ENCODE assay signal across 13 mouse cellular contexts in genomic region chr3:158068613-158069263, GRCm38 (mm10). TPM values are rescaled to one million over a fixed set of nuclear protein-coding genes. Genes with fewer than 3 reads are reported as not detected.
DNase-seq lines count a peak whose midpoint lies in the region; ATAC-seq lines count a peak whose summit lies in the region.
"Had no signal": no experiment of that assay in that cellular context is flagged by ENCODE, and none has a peak within 500 bp of the region (broad histone marks: within the 10 kb centered on the region; RNA-seq: fewer than 3 reads in every experiment).

No protein-coding gene starts in this region.

- H3K9ac ChIP-seq in neural tube, embryonic 15.5 days (replicated peaks): no peak overlapping the region
- H3K9ac ChIP-seq in liver, embryonic 12.5 days: no peak overlapping the region
- H3K9ac ChIP-seq in forebrain, embryonic 11.5 days (ENCODE audit: low read length): no peak overlapping the region
- H3K9ac ChIP-seq: forebrain, postnatal 0 days; limb, embryonic 15.5 days; midbrain, embryonic 12.5 days had no signal

- no peak overlapping the region for H3K4me3 ChIP-seq in neural tube, embryonic 15.5 days (replicated peaks)
- no peak overlapping the region for H3K4me3 ChIP-seq in embryonic facial prominence, embryonic 10.5 days
- H3K4me3 ChIP-seq in liver, embryonic 12.5 days: no peak overlapping the region
- H3K4me3 ChIP-seq in forebrain, embryonic 11.5 days (ENCODE audit: low read depth, low read length): no peak overlapping the region
- H3K4me3 ChIP-seq: limb, embryonic 15.5 days; midbrain, embryonic 12.5 days; myocyte had no signal

- no peak for ATAC-seq in neural tube, embryonic 15.5 days (ENCODE audit: low FRiP score)
- peak; percentile 66; the same call in 1 of the 2 replicates for ATAC-seq in liver, embryonic 12.5 days
- ATAC-seq in forebrain, embryonic 11.5 days (replicated peaks; ENCODE audit: low FRiP score): no peak
- ATAC-seq: forebrain, postnatal 0 days had no signal

- WGBS in neural tube, embryonic 15.5 days: 65% methylated on average over 9 of the region's 9 CpGs
- 61% methylated on average over 9 of the region's 9 CpGs for WGBS in embryonic facial prominence, embryonic 10.5 days
- WGBS in liver, embryonic 12.5 days (ENCODE audit: insufficient replicate concordance): 71% methylated on average over 9 of the region's 9 CpGs
- WGBS in forebrain, embryonic 11.5 days: 79% methylated on average over 9 of the region's 9 CpGs

- DNase-seq in neural tube, embryonic 10.5 days (ENCODE audit: extremely low spot score, low spot score): peak; percentile 20
- DNase-seq in embryonic facial prominence, embryonic 10.5 days (ENCODE audit: low spot score): peak; percentile 24
- DNase-seq in kidney, postnatal 10 days: no peak
- no peak for DNase-seq in forebrain, embryonic 11.5 days (ENCODE audit: low spot score)
- DNase-seq in yolk sac, embryonic 10.5 days (ENCODE audit: low spot score): no peak
- DNase-seq: cerebellum, adult 18-20 months; forebrain, postnatal 0 days; heart, postnatal 10 days had no signal

- no peaks in the 10 kb centered on the region for H3K27me3 ChIP-seq in neural tube, embryonic 15.5 days (replicated peaks)
- H3K27me3 ChIP-seq in embryonic facial prominence, embryonic 10.5 days (replicated peaks; ENCODE audit: low read depth, poor library complexity, severe bottlenecking): no peaks in the 10 kb centered on the region
- H3K27me3 ChIP-seq in liver, embryonic 12.5 days (replicated peaks): no peaks in the 10 kb centered on the region
- H3K27me3 ChIP-seq in forebrain, embryonic 11.5 days (ENCODE audit: control insufficient read depth, insufficient read depth, low read length): no peaks in the 10 kb centered on the region
- H3K27me3 ChIP-seq: limb, embryonic 15.5 days; midbrain, embryonic 12.5 days had no signal

- peaks cover 7% of the 10 kb centered on the region for H3K36me3 ChIP-seq in neural tube, embryonic 15.5 days
- peaks cover 26% of the 10 kb centered on the region for H3K36me3 ChIP-seq in embryonic facial prominence, embryonic 10.5 days (replicated peaks)
- peaks cover 23% of the 10 kb centered on the region for H3K36me3 ChIP-seq in liver, embryonic 12.5 days
- no peaks in the 10 kb centered on the region for H3K36me3 ChIP-seq in forebrain, embryonic 11.5 days (ENCODE audit: control insufficient read depth, insufficient read depth, low read length)

- H3K4me1 ChIP-seq in neural tube, embryonic 15.5 days: no peaks in the 10 kb centered on the region
- H3K4me1 ChIP-seq in embryonic facial prominence, embryonic 10.5 days: peaks cover 8% of the 10 kb centered on the region; the same call in 1 of the 2 replicates
- H3K4me1 ChIP-seq in liver, embryonic 12.5 days: no peaks in the 10 kb centered on the region
- no peaks in the 10 kb centered on the region for H3K4me1 ChIP-seq in forebrain, embryonic 11.5 days (replicated peaks; ENCODE audit: control insufficient read depth, insufficient read depth, low read length)
- H3K4me1 ChIP-seq: limb, embryonic 15.5 days; midbrain, embryonic 12.5 days had no signal

- H3K9me3 ChIP-seq in neural tube, embryonic 15.5 days (replicated peaks): no peaks in the 10 kb centered on the region
- no peaks in the 10 kb centered on the region for H3K9me3 ChIP-seq in embryonic facial prominence, embryonic 10.5 days
- no peaks in the 10 kb centered on the region for H3K9me3 ChIP-seq in liver, embryonic 12.5 days (replicated peaks)
- H3K9me3 ChIP-seq in forebrain, embryonic 11.5 days (ENCODE audit: control insufficient read depth, low read length): no peaks in the 10 kb centered on the region
- H3K9me3 ChIP-seq: limb, embryonic 15.5 days; midbrain, embryonic 12.5 days had no signal

- H3K27ac ChIP-seq in neural tube, embryonic 15.5 days (replicated peaks): no peak overlapping the region
- no peak overlapping the region; the same call in 1 of the 2 replicates for H3K27ac ChIP-seq in embryonic facial prominence, embryonic 10.5 days (replicated peaks)
- 0 out of 2 replicates have a peak overlapping the region, but pooled peaks have one; percentile 2 for H3K27ac ChIP-seq in liver, embryonic 12.5 days
- H3K27ac ChIP-seq in forebrain, embryonic 11.5 days (ENCODE audit: low read depth, low read length): no peak overlapping the region
- H3K27ac ChIP-seq: limb, embryonic 15.5 days; midbrain, embryonic 12.5 days had no signal

- no peak overlapping the region for H3K4me2 ChIP-seq in neural tube, embryonic 15.5 days
- H3K4me2 ChIP-seq in liver, embryonic 12.5 days: no peak overlapping the region
- H3K4me2 ChIP-seq in forebrain, embryonic 11.5 days (ENCODE audit: low read depth, low read length, severe bottlenecking): no peak overlapping the region
- H3K4me2 ChIP-seq: limb, embryonic 15.5 days; midbrain, embryonic 12.5 days had no signal

RNA-seq across cellular contexts. Expression of gene Lrrc40, which starts 32.3 kb away (rescaled TPM):
- polyA plus RNA-seq in neural tube, embryonic 15.5 days (2015; fragmentation: Nextera tagmentation; extraction: Ambion mirVana): 43.0 and 45.1 TPM in 2 replicates
- polyA plus RNA-seq in embryonic facial prominence, embryonic 10.5 days (2016; fragmentation: Nextera tagmentation; extraction: Ambion mirVana): 82.4 and 86.6 TPM in 2 replicates
- 39.1 and 41.4 TPM in 2 replicates for polyA plus RNA-seq in liver, embryonic 12.5 days (2016; fragmentation: Nextera tagmentation; extraction: Ambion mirVana)
- polyA plus RNA-seq in forebrain, embryonic 11.5 days (2014; fragmentation: Nextera tagmentation; extraction: Ambion mirVana): 89.1 and 105 TPM in 2 replicates

RNA-seq across cellular contexts. Expression of gene Srsf11, which starts 32.3 kb away (rescaled TPM):
- 228 and 246 TPM in 2 replicates for polyA plus RNA-seq in neural tube, embryonic 15.5 days (2015; fragmentation: Nextera tagmentation; extraction: Ambion mirVana)
- polyA plus RNA-seq in embryonic facial prominence, embryonic 10.5 days (2016; fragmentation: Nextera tagmentation; extraction: Ambion mirVana): 335 and 359 TPM in 2 replicates
- polyA plus RNA-seq in liver, embryonic 12.5 days (2016; fragmentation: Nextera tagmentation; extraction: Ambion mirVana): 173 and 185 TPM in 2 replicates
- 337 and 367 TPM in 2 replicates for polyA plus RNA-seq in forebrain, embryonic 11.5 days (2014; fragmentation: Nextera tagmentation; extraction: Ambion mirVana)

Comparison
In these comparisons a context has a peak if more than half of its experiments do, and no peak if none do; other contexts are left out.
1. DNase-seq: peak in neural tube, embryonic 10.5 days (single experiment) and embryonic facial prominence, embryonic 10.5 days (single experiment); none in kidney, postnatal 10 days (single experiment), forebrain, embryonic 11.5 days (single experiment) and yolk sac, embryonic 10.5 days (single experiment).